14 mouse cellular contexts compared by ENCODE assay signal in genomic region chr15:87656496-87657155, GRCm38 (mm10).
DNase-seq lines count a peak whose midpoint lies in the region; ATAC-seq lines count a peak whose summit lies in the region.
"Had no signal": no experiment of that assay in that cellular context is flagged by ENCODE, and none has a peak within 500 bp of the region (broad histone marks: within the 10 kb centered on the region; RNA-seq: fewer than 3 reads in every experiment).

No protein-coding gene starts in this region.

- no peak overlapping the region for H3K9ac ChIP-seq in forebrain, embryonic 14.5 days (ENCODE audit: low read length)
- no peak overlapping the region for H3K9ac ChIP-seq in forebrain, embryonic 16.5 days (replicated peaks; ENCODE audit: low read depth, low read length)
- H3K9ac ChIP-seq in neural tube, embryonic 12.5 days = no peak overlapping the region
- H3K9ac ChIP-seq: hindbrain, embryonic 13.5 days; liver, embryonic 13.5 days had no signal

- peak overlapping the region; percentile 21; the same call in 1 of the 2 replicates for H3K27ac ChIP-seq in forebrain, embryonic 14.5 days (ENCODE audit: low read depth, low read length)
- no peak overlapping the region for H3K27ac ChIP-seq in forebrain, embryonic 16.5 days (ENCODE audit: low read length)
- no peak overlapping the region for H3K27ac ChIP-seq in neural tube, embryonic 12.5 days
- H3K27ac ChIP-seq: embryonic facial prominence, embryonic 10.5 days; hindbrain, embryonic 13.5 days; liver, embryonic 13.5 days had no signal

- no peaks in the 10 kb centered on the region for H3K36me3 ChIP-seq in forebrain, embryonic 14.5 days (ENCODE audit: control insufficient read depth, insufficient read depth, low read length)
- H3K36me3 ChIP-seq in forebrain, embryonic 16.5 days (ENCODE audit: control insufficient read depth, insufficient read depth) = no peaks in the 10 kb centered on the region
- no peaks in the 10 kb centered on the region for H3K36me3 ChIP-seq in neural tube, embryonic 12.5 days
- H3K36me3 ChIP-seq: embryonic facial prominence, embryonic 10.5 days; hindbrain, embryonic 13.5 days; liver, embryonic 13.5 days had no signal

- no peaks in the 10 kb centered on the region for H3K27me3 ChIP-seq in forebrain, embryonic 14.5 days (replicated peaks; ENCODE audit: control insufficient read depth, insufficient read depth, low read length)
- H3K27me3 ChIP-seq in forebrain, embryonic 16.5 days (replicated peaks; ENCODE audit: control insufficient read depth, insufficient read depth, low read length) = no peaks in the 10 kb centered on the region
- no peaks in the 10 kb centered on the region for H3K27me3 ChIP-seq in neural tube, embryonic 12.5 days (replicated peaks)
- H3K27me3 ChIP-seq: hindbrain, embryonic 13.5 days; liver, embryonic 13.5 days had no signal

- no peaks in the 10 kb centered on the region for H3K9me3 ChIP-seq in forebrain, embryonic 14.5 days (replicated peaks; ENCODE audit: control insufficient read depth, low read length)
- no peaks in the 10 kb centered on the region for H3K9me3 ChIP-seq in forebrain, embryonic 16.5 days (ENCODE audit: control insufficient read depth, low read length)
- no peaks in the 10 kb centered on the region for H3K9me3 ChIP-seq in neural tube, embryonic 12.5 days
- H3K9me3 ChIP-seq: embryonic facial prominence, embryonic 10.5 days; hindbrain, embryonic 13.5 days had no signal

- ATAC-seq in forebrain, embryonic 14.5 days = no peak
- no peak for ATAC-seq in forebrain, embryonic 16.5 days
- no peak for ATAC-seq in neural tube, embryonic 12.5 days (ENCODE audit: low FRiP score, low read depth)

- 48% methylated on average over 20 of the region's 20 CpGs for WGBS in forebrain, embryonic 14.5 days
- 39% methylated on average over 20 of the region's 20 CpGs for WGBS in forebrain, embryonic 16.5 days
- WGBS in neural tube, embryonic 12.5 days = 22% methylated on average over 20 of the region's 20 CpGs

- peak; percentile 34 for DNase-seq in forebrain, embryonic 14.5 days (ENCODE audit: low spot score)
- DNase-seq in neural tube, embryonic 10.5 days (ENCODE audit: extremely low spot score, low spot score) = no peak
- DNase-seq in kidney, postnatal 4 days = peak; percentile 16 to 36
- DNase-seq in natural killer cell, adult 2 months (ENCODE audit: low spot score in 2 of 2) = no peak
- DNase-seq in heart, adult 9 months (ENCODE audit: low spot score in 2 of 2) = no peak
- DNase-seq in lung, postnatal 10 days = no peak
- DNase-seq: B cell, adult 2 months; cerebellum, adult 2 months; liver, embryonic 13.5 days; lung, postnatal 36 days had no signal

- no peak overlapping the region for H3K4me2 ChIP-seq in forebrain, embryonic 14.5 days (ENCODE audit: low read length)
- H3K4me2 ChIP-seq in forebrain, embryonic 16.5 days (ENCODE audit: low read length) = no peak overlapping the region
- H3K4me2 ChIP-seq in neural tube, embryonic 12.5 days (replicated peaks) = peak overlapping the region; percentile 18; the same call in 1 of the 2 replicates
- H3K4me2 ChIP-seq: hindbrain, embryonic 13.5 days; liver, embryonic 13.5 days had no signal

- H3K4me1 ChIP-seq in forebrain, embryonic 14.5 days (ENCODE audit: control insufficient read depth, insufficient read depth, low read length) = peaks cover 3% of the 10 kb centered on the region; the same call in 1 of the 2 replicates
- H3K4me1 ChIP-seq in forebrain, embryonic 16.5 days (replicated peaks; ENCODE audit: control insufficient read depth, insufficient read depth, low read length) = peaks cover 7% of the 10 kb centered on the region
- H3K4me1 ChIP-seq in neural tube, embryonic 12.5 days = peaks cover 9% of the 10 kb centered on the region
- H3K4me1 ChIP-seq: liver, embryonic 13.5 days had no signal

- no peak overlapping the region for H3K4me3 ChIP-seq in forebrain, embryonic 14.5 days (ENCODE audit: low read depth, low read length)
- no peak overlapping the region for H3K4me3 ChIP-seq in forebrain, embryonic 16.5 days (replicated peaks; ENCODE audit: low read length)
- no peak overlapping the region for H3K4me3 ChIP-seq in neural tube, embryonic 12.5 days
- H3K4me3 ChIP-seq: embryonic facial prominence, embryonic 10.5 days; hindbrain, embryonic 13.5 days; liver, embryonic 13.5 days had no signal

Comparison
In these comparisons a context has a peak if more than half of its experiments do, and no peak if none do; other contexts are left out.
1. DNase-seq: peak in forebrain, embryonic 14.5 days (single experiment) and kidney, postnatal 4 days (2 of 2); none in neural tube, embryonic 10.5 days (single experiment), natural killer cell, adult 2 months (0 of 2), heart, adult 9 months (0 of 2) and lung, postnatal 10 days (single experiment).